Mouse (Mus musculus): ENCODE measurements around the gene Phf20.

GRCm38 (mm10) chr2:156177651-156178050 lies 18.6 kb upstream of the Phf20 start:
- TF ChIP-seq ZC3H11A (IDR thresholded peaks at IDR 0.05; ENCODE audit: borderline replicate concordance, low read depth, low read length) (no peak), ZNF384 (IDR thresholded peaks at IDR 0.05; ENCODE audit: low read depth, low read length) (no peak)

Data from ES-E14 (cell line).